Mouse (Mus musculus) heart, embryonic 15.5 days (tissue): ENCODE results near the gene D3Ertd254e. TPM values are rescaled to one million over a fixed set of nuclear protein-coding genes. Genes with fewer than 3 reads are reported as not detected.
"Not testable (repeated sequence)": the region's sequence is repeated elsewhere in the genome, so short reads cannot be mapped to it uniquely, and the experiment has no call there.

ENCODE experiments used
- ATAC-seq: fragments of 200-750 bp; cut with Nextera tagmentation; replicated peaks from 2 replicates; pipeline ENCODE4 v1.8.0; 2017; ENCODE audit warnings: low read depth, moderate TSS enrichment; ENCODE audit not compliant: insufficient number of reproducible peaks, insufficient read depth, low FRiP score
- H3K27ac ChIP-seq: fragments of 300-500 bp; sonication (generic); 2 replicates; pipeline ENCODE4 v1.5.1; 2015; ENCODE audit warnings: mild to moderate bottlenecking, inconsistent platforms
- H3K27me3 ChIP-seq: fragments of 300-500 bp; sonication (generic); 2 replicates; pipeline ENCODE4 v1.6.1; 2015; ENCODE audit warnings: inconsistent platforms
- H3K36me3 ChIP-seq: fragments of 300-500 bp; sonication (generic); 2 replicates; pipeline ENCODE4 v1.6.1; 2015; ENCODE audit warnings: mild to moderate bottlenecking, inconsistent platforms
- H3K4me1 ChIP-seq: fragments of 300-500 bp; sonication (generic); replicated peaks from 2 replicates; pipeline ENCODE4 v1.6.1; 2015; ENCODE audit warnings: inconsistent platforms
- H3K4me2 ChIP-seq: fragments of 300-500 bp; sonication (generic); 2 replicates; pipeline ENCODE4 v1.6.1; 2015; ENCODE audit warnings: inconsistent platforms, mild to moderate bottlenecking, moderate library complexity
- H3K4me3 ChIP-seq: fragments of 300-500 bp; sonication (generic); 2 replicates; pipeline ENCODE4 v1.5.1; 2015; ENCODE audit warnings: mild to moderate bottlenecking, inconsistent platforms
- H3K9ac ChIP-seq: fragments of 300-500 bp; sonication (generic); 2 replicates; pipeline ENCODE4 v1.6.1; 2015; ENCODE audit warnings: mild to moderate bottlenecking, inconsistent platforms
- H3K9me3 ChIP-seq: fragments of 300-500 bp; sonication (generic); replicated peaks from 2 replicates; pipeline ENCODE4 v1.6.1; 2016; ENCODE audit warnings: inconsistent platforms
- WGBS: fragments of 180-500 bp; shearing (Covaris S2); methylation state at CpG from one replicate; pipeline ENCODE4 v1.1.7; 2015; ENCODE audit warnings: mixed read lengths; 5-methylcytosine and 5-hydroxymethylcytosine counted together
- polyA plus RNA-seq: library from polyadenylated mRNA; unstranded; fragments of >200 nt; fragmentation: Nextera tagmentation; extraction: Ambion mirVana; gene quantifications from 2 replicates; pipeline ENCODE4 v1.2.1, GENCODE M21; 2015

The D3Ertd254e gene
- 3.8 and 4.3 TPM in 2 replicates for polyA plus RNA-seq

DNA sequence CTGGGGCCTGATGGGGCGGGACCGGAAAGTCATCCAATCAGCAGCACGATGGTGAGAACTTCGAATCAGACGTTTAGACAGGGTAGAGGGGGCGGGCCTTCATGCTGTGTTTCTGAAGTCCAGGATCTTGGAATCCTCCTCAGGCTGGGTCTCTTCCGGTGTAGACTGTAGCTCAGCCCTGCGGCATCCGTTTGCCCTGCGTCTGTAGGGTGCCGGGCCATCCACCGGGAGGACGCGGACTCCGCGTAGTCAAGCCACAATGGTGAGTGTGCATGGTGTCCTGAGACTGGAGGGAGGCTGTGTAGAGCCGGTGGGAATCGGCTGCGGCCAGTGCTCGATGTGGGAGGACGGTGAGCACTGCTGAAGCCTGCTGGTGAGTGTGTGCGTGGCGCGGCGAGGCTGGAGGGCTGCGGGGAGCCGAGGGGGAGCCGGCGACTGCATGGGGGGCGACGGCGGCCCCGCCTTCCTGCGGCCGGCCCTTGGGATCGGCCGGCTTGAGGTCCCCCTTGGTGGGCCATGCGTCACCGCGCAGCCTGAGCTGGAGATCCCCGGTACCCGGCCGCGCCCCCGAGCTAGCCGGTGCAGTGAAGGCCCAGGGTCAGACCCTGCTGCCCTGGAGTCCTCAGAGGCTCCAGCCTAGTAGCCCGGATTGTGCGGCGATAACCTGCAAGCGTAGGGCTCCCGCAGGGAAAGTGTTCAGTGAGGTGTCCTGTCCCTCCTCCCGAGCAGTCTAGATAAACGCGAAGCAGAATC is at the start of gene D3Ertd254e:
TSS of gene D3Ertd254e (plus strand) at position 84 of the 753 bp plus-strand sequence.
- no peaks in the 10 kb centered on the region for H3K9me3 ChIP-seq
- peak within 1 kb of the TSS; percentile 98 for H3K4me3 ChIP-seq
- H3K4me1 ChIP-seq, result peaks cover 27% of the 10 kb centered on the region
- H3K9ac ChIP-seq, result peak within 1 kb of the TSS; percentile 98
- H3K27ac ChIP-seq, result peak within 1 kb of the TSS; percentile 88
- peak; percentile 98 for ATAC-seq
- H3K27me3 ChIP-seq, result no peaks in the 10 kb centered on the region
- peak within 1 kb of the TSS; percentile 76 for H3K4me2 ChIP-seq
- H3K36me3 ChIP-seq, result no peaks in the 10 kb centered on the region
- under 1% methylated on average over 52 of the region's 54 CpGs for WGBS

DNA sequence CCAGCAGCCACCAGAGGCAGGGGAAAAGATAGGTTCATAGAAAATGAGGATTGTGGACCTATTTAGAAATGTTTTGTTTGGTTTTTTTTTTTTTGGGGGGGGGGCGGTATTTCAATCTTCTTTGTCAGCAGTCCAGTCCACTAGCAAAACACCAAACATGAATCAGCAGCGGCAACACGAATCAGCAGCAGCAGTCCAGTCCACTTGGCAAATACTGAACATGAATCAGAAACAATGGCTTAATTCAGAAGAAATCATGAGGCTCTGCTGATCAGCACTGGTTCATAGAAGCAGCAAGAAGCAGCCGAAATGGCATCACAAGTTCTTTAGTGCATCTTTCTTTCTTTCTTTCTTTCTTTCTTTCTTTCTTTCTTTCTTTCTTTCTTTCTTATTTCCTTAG is 34.7 kb upstream of the D3Ertd254e start:
- no peak overlapping the region for H3K9ac ChIP-seq
- H3K4me1 ChIP-seq, result no peaks in the 10 kb centered on the region
- H3K27me3 ChIP-seq, result no peaks in the 10 kb centered on the region
- H3K36me3 ChIP-seq, result no peaks in the 10 kb centered on the region
- no peak overlapping the region for H3K27ac ChIP-seq
- no peak overlapping the region for H3K4me3 ChIP-seq
- no peak overlapping the region for H3K4me2 ChIP-seq
- H3K9me3 ChIP-seq, result no peaks in the 10 kb centered on the region
- no peak for ATAC-seq
- 75% methylated on average over 4 of the region's 4 CpGs for WGBS

DNA sequence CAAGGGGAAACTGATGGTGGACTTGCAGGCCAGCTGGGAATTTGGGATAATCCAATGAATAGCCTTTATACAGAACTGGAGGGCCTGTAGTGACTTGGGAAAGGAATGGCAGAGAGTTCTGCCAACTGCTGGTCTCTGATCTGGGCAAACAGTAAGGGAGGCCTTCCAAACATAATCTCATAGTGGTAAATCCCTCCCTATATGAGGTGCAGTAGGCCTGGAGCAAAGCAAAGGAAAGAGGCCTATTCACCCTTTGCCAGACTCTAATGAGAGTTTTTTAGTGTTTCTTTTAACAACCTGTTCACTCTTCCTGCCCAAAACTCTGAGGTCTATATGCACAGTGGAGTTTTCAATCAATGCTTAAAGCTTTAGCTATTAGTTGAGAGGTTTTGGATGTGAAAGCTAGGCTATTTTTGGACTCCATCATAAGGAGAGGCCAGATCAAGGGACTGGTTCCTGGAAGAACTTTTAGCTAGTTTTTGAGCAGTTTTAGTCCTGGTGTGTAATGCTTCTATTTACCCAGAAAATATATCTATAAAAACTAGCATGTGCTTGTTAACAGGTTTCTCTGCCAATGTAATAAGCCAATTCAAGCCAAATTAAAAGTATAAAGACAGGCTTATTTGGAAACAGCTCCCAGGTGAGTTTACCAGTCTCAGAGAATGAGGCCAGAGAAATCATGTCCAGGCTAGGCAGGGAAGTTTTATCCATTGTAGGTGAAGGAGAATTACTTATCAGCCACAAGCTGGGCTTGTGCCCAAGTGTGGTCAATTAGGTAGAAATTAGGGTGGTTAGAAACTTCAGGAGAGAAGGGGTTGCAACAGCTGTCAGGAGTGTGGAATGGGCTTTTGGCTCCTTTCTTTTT is 30.9 kb upstream of the D3Ertd254e start:
- no peaks in the 10 kb centered on the region for H3K27me3 ChIP-seq
- no peaks in the 10 kb centered on the region for H3K36me3 ChIP-seq
- H3K4me1 ChIP-seq, result no peaks in the 10 kb centered on the region
- H3K4me2 ChIP-seq, result no peak overlapping the region
- H3K9ac ChIP-seq, result no peak overlapping the region
- H3K9me3 ChIP-seq, result no peaks in the 10 kb centered on the region
- H3K27ac ChIP-seq, result no peak overlapping the region
- ATAC-seq, result no peak
- no peak overlapping the region for H3K4me3 ChIP-seq

DNA sequence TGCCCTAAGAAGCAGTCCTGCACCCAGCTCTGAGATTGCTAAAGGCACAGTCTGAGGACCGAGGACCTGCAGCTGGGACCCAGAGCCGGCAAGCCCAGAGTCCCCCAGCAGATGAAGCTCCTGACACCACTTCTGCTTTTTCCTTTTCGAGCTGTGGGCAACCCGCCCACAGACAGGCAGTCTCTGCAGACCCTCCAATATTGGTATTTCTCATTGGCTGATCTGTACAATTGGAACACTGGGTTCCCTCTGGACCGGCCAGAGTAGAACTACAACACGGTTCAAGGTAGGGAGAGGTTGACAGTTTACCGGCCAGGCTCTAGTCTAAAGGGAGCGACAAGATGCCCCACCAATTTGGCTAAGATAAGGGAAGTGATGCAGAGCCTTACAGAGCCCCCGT is 24.6 kb upstream of the D3Ertd254e start:
- not testable (repeated sequence) for H3K9ac ChIP-seq, H3K4me1 ChIP-seq, H3K36me3 ChIP-seq, H3K4me3 ChIP-seq, ATAC-seq, H3K27ac ChIP-seq, H3K9me3 ChIP-seq, H3K4me2 ChIP-seq, H3K27me3 ChIP-seq
- WGBS, result 88% methylated on average over 9 of the region's 9 CpGs

DNA sequence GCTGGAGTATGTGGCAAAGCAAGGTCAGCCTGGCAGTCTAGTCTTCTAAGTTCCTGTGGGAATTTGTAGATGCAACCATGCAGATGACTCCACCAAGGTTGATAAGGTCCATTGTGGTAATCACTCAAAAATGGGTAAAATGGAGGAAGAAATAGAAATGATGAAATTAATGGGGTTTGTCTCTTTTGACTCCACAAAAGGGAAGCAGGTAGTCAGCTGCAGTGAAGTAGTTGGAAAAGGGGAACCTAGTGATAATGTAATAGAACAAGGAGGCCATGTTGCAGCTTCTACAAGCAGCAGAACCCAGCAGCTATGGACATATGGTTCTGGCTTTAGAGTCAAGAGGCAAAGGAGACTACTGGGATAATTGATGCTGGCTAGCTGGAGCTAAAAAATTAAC is 14.7 kb upstream of the D3Ertd254e start:
- Histone ChIP-seq H3K27ac (no peak overlapping the region), H3K4me1 (no peaks in the 10 kb centered on the region), H3K4me2 (no peak overlapping the region), H3K36me3 (no peaks in the 10 kb centered on the region), H3K4me3 (no peak overlapping the region), H3K27me3 (no peaks in the 10 kb centered on the region), H3K9ac (no peak overlapping the region), H3K9me3 (no peaks in the 10 kb centered on the region)
- no peak for ATAC-seq

DNA sequence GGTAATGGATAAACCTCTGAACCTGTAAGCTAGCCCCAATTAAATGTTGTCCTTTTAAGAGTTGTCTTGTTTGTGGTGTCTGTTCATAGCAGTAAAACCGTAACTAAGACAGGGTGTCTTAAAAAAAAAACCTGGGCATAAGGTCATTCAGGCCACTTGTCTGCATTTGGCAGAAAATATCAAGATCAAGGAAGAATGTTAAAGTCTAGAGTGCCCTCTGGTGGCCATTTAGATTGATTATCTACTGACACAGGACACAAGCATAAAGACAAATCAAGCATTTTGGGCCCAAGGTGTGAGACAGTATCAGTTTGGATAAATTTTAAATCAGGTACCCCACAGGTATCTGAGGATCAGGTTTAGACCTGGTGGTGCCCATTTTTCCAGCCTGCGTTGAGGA is 13.3 kb upstream of the D3Ertd254e start:
- Histone ChIP-seq H3K9me3 (no peaks in the 10 kb centered on the region), H3K27me3 (no peaks in the 10 kb centered on the region), H3K4me2 (no peak overlapping the region), H3K9ac (no peak overlapping the region), H3K4me1 (no peaks in the 10 kb centered on the region), H3K36me3 (no peaks in the 10 kb centered on the region), H3K27ac (no peak overlapping the region), H3K4me3 (no peak overlapping the region)
- ATAC-seq, result no peak
- 38% methylated on average over 2 of the region's 2 CpGs for WGBS

DNA sequence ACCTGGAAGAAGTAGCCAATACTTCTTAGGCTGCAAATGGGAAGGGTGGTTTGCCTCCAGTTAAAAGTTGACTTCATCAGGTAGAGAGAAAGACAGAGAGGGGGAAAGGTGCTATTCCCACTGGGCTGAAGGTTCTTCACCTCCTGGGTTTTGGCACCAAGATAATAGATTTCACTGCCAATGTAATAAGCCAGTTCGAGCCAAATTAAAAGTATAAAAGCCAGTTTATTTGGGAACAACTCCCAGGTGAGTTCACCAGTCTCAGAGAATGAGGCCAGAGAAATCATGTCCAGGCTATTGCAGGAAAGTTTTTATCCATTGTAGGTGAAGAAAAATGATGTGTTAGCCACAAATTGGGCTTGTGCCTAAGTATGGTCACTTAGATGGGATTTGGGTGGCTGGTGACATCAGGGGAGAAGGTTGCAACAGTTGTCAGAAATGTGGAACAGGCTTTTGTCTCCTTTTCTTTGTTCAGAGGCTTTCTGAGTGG is 12.6 kb upstream of the D3Ertd254e start:
- no peaks in the 10 kb centered on the region for H3K4me1 ChIP-seq
- H3K4me2 ChIP-seq, result no peak overlapping the region
- H3K36me3 ChIP-seq, result no peaks in the 10 kb centered on the region
- H3K9me3 ChIP-seq, result no peaks in the 10 kb centered on the region
- 55% methylated on average over 1 of the region's 1 CpGs for WGBS
- no peak overlapping the region for H3K9ac ChIP-seq
- ATAC-seq, result no peak
- no peak overlapping the region for H3K27ac ChIP-seq
- H3K27me3 ChIP-seq, result no peaks in the 10 kb centered on the region
- H3K4me3 ChIP-seq, result no peak overlapping the region

DNA sequence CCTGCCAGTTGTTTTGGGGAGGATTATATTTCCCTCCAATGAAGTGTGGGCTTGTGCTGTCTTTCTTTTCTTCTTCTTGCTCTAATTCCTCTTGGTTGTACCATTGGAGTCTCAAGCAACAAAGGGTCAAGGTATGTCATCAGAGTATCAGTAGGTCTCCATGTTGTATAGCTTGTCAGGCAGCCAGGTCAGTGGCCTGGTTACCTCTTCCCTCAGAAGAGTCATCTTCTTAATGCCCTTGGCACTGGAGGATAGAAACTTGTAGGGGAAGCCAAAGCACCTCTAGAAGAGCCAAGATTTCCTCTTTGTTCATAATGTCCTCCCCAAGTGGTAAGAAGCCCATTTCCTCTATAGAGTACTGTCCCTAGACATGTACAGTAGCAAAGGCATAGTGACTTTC is 11.8 kb upstream of the D3Ertd254e start:
- no peaks in the 10 kb centered on the region for H3K27me3 ChIP-seq
- no peak for ATAC-seq
- no peak overlapping the region for H3K9ac ChIP-seq
- H3K4me1 ChIP-seq, result no peaks in the 10 kb centered on the region
- H3K36me3 ChIP-seq, result no peaks in the 10 kb centered on the region
- no peak overlapping the region for H3K27ac ChIP-seq
- no peaks in the 10 kb centered on the region for H3K9me3 ChIP-seq
- H3K4me2 ChIP-seq, result no peak overlapping the region
- H3K4me3 ChIP-seq, result no peak overlapping the region

DNA sequence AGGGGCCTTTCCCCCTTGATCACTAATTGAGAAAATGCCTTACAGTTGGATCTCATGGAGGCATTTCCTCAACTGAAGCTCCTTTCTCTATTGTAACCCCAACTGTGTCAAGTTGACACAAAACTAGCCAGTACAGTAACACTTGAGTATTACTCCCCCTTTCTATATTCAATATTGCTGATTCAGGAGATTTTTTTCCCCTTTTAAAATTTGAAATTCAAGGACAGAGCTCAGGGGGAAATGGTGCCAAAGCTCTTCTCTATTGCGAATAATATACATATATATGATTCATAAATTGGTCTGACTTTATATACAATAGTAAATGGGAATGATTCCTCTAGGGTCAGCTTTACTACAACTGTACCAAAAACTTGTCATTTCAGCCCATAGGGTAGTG is 282 bp upstream of the D3Ertd254e start:
- ATAC-seq, result no peak
- no peaks in the 10 kb centered on the region for H3K9me3 ChIP-seq
- H3K9ac ChIP-seq, result no peak overlapping the region
- H3K27ac ChIP-seq, result no peak overlapping the region
- H3K36me3 ChIP-seq, result no peaks in the 10 kb centered on the region
- WGBS, result 9% methylated on average over 1 of the region's 1 CpGs
- H3K4me3 ChIP-seq, result peak overlapping the region; percentile 98
- H3K4me1 ChIP-seq, result peaks cover 27% of the 10 kb centered on the region
- no peaks in the 10 kb centered on the region for H3K27me3 ChIP-seq
- peak overlapping the region; percentile 76 for H3K4me2 ChIP-seq

DNA sequence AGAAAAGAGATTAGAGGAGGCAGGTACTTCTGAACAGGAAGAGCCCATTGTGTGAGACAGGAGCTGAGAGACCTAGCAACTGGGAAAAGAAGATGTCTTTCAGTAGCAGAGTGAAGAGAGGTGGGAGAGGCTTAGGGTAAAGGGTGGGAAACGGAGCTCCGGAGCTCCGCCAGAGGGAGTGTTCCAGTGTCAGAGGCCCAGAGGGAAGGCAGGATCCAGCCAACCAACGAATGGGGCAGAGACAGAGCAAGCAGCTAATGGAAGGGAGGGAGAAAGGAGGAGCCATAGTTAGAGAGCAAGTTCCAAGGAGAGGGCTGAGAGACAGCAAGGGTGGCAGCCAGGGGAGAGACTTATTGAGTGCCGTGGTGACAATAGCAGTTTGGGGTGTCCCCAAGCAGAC is 4.5 kb downstream of the D3Ertd254e start:
- no peak overlapping the region for H3K4me2 ChIP-seq
- 0 out of 2 replicates have a peak, but pooled peaks have one; percentile 11 for ATAC-seq
- peaks cover 27% of the 10 kb centered on the region for H3K4me1 ChIP-seq
- no peaks in the 10 kb centered on the region for H3K27me3 ChIP-seq
- WGBS, result 26% methylated on average over 5 of the region's 5 CpGs
- no peaks in the 10 kb centered on the region for H3K9me3 ChIP-seq
- H3K4me3 ChIP-seq, result no peak overlapping the region
- H3K27ac ChIP-seq, result no peak overlapping the region
- H3K36me3 ChIP-seq, result peaks cover 11% of the 10 kb centered on the region
- no peak overlapping the region for H3K9ac ChIP-seq

DNA sequence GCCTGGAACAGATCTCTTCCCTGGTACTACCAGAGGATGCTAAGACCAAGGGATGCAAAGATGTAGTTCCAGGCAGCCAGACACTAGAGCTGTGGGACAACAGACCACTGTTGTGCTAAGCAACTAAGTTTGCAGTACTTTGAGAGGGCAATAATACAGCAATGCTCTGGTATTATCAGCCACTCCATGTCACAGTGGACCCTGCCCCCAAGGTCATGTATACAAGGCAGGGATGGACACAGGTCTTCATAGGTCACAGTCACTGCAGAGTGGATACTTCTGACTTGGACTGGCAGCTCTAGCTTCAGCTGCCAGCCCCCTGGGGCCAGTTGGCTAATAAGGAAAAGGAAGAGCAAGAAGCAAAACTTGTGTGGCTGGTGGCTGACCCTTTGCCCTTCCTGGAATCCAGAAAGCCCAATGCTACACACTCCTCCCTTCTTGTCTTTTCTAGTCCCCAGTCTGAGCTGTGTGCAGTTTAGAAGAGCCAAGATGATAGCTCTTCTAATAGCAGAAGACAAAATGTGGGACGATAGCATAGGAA is 19.9 kb downstream of the D3Ertd254e start:
- Histone ChIP-seq H3K4me2 (no peak overlapping the region), H3K27me3 (no peaks in the 10 kb centered on the region), H3K4me3 (no peak overlapping the region), H3K9me3 (no peaks in the 10 kb centered on the region), H3K4me1 (no peaks in the 10 kb centered on the region), H3K36me3 (peaks cover 18% of the 10 kb centered on the region), H3K27ac (no peak overlapping the region), H3K9ac (no peak overlapping the region)
- 89% methylated on average over 1 of the region's 1 CpGs for WGBS
- ATAC-seq, result no peak
